Mouse (Mus musculus) lung, postnatal 0 days (tissue): ENCODE measurements at regions not wholly inside any gene's neighbourhood (a gene's known extent, or its start where the extent isn't known, plus 50 kb on each side); places are given as distances from the start of the nearest gene placed in this dataset.

Experiments used
- CTCF ChIP-seq: IDR thresholded peaks from 2 replicates; pipeline ENCODE4 v1.5.1; 2016; ENCODE audit warnings: antibody characterized with exemption, mild to moderate bottlenecking
- EP300 ChIP-seq: IDR thresholded peaks from 2 replicates; pipeline ENCODE4 v1.6.1; 2016; ENCODE audit warnings: antibody characterized with exemption, mild to moderate bottlenecking, control low read depth

DNA sequence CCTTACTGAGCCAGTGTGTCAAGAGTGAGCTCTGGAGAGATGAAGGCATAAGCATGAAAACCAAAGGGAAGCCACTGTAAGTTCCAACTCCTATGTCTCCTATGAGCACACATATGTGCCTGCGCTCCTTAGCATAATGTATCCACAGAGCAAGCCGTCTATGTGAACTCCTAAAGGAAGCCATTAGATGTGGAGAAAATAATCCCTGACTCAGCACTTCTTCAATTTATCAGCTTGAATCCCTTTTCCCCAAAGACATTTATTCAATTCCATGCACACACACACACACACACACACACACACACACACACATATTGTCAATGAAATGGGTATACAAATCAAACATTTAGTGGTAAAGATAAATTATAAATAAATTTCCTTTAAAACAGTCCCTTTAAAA lies 530.4 kb upstream of the Gm26657 start:
- TF ChIP-seq EP300 (no peak), CTCF (no peak)
